Mouse (Mus musculus) kidney, adult 2 months (tissue): ENCODE data around the gene Nr4a2.

ENCODE experiments used
- CTCF ChIP-seq: fragments of 200-500 bp; conservative IDR thresholded peaks from 2 replicates; pipeline ENCODE4 v1.5.1; 2011; ENCODE audit warnings: low read depth, mild to moderate bottlenecking, control low read depth, low read length, moderate library complexity, mixed read lengths; ENCODE audit not compliant: insufficient read depth, insufficient read length
- POLR2A ChIP-seq: fragments of 200-500 bp; IDR thresholded peaks from one replicate; pipeline ENCODE4 v1.6.1; 2011; ENCODE audit warnings: low read depth, low read length, control low read depth

- TF ChIP-seq CTCF (no peak), POLR2A (no peak)
Measured at GRCm38 (mm10) chr2:57115864-57116365, 7.9 kb downstream of the Nr4a2 start.
